ENCODE assay signal across 8 mouse cellular contexts in genomic region chr11:87986141-87986741, GRCm38 (mm10). TPM values are rescaled to one million over a fixed set of nuclear protein-coding genes. Genes with fewer than 3 reads are reported as not detected.
A peak's percentile ranks its signal among the peaks of the same experiment; 100 is the strongest.
DNase-seq lines count a peak whose midpoint lies in the region; ATAC-seq lines count a peak whose summit lies in the region.

No protein-coding gene starts in this region.

- ATAC-seq in forebrain, embryonic 13.5 days: no peak

- peak overlapping the region; percentile 100 for H3K4me3 ChIP-seq in forebrain, embryonic 13.5 days

- peak overlapping the region; percentile 96 for H3K27ac ChIP-seq in forebrain, embryonic 13.5 days

- peak overlapping the region; percentile 99 for H3K9ac ChIP-seq in forebrain, embryonic 13.5 days

- H3K9me3 ChIP-seq in forebrain, embryonic 13.5 days (replicated peaks): no peaks in the 10 kb centered on the region

- H3K4me2 ChIP-seq in forebrain, embryonic 13.5 days: peak overlapping the region; percentile 87

- H3K4me1 ChIP-seq in forebrain, embryonic 13.5 days: peaks cover 36% of the 10 kb centered on the region

- 1% methylated on average over 13 of the region's 13 CpGs for WGBS in forebrain, embryonic 13.5 days

- intact Hi-C loops in heart, postnatal 36 days (cut with DNase I): loop anchor here (2.0 kb wide), 2 partner anchors 61 to 217 kb away; partner anchors contain the start of gene Srsf1

- peaks cover 27% of the 10 kb centered on the region for H3K36me3 ChIP-seq in forebrain, embryonic 13.5 days (ENCODE audit: poor library complexity, severe bottlenecking)

- DNase-seq in MN1 (ENCODE audit: low spot score): peak; percentile 68
- peak; percentile 84 for DNase-seq in cerebellum, adult 11-12 months
- peak; percentile 77 to 79 for DNase-seq in heart, postnatal 36 days
- peak; percentile 39 for DNase-seq in layer of hippocampus, adult 9-11 months
- DNase-seq in lung, postnatal 36 days: peak; percentile 77
- DNase-seq in right cerebral cortex, postnatal 14 days: peak; percentile 44
- peak; percentile 43 to 73 for DNase-seq in urinary bladder, postnatal 36 days (ENCODE audit: low spot score in 2 of 2)

- no peaks in the 10 kb centered on the region for H3K27me3 ChIP-seq in forebrain, embryonic 13.5 days

RNA-seq across cellular contexts. Expression of gene Dynll2, which starts 1.1 kb away (rescaled TPM):
- polyA plus RNA-seq in forebrain, embryonic 13.5 days (2015; fragmentation: Nextera tagmentation; extraction: Ambion mirVana): 32.4 and 37.0 TPM in 2 replicates
- 100 to 1,000 TPM; 340 to 392 TPM for total RNA-seq in heart, postnatal 36 days (2021)
